Mouse (Mus musculus): ENCODE results near the gene Vti1a. TPM values are rescaled to one million over a fixed set of nuclear protein-coding genes. Genes with fewer than 3 reads are reported as not detected.
A peak's percentile ranks its signal among the peaks of the same experiment; 100 is the strongest.

Gene Vti1a
- polyA plus RNA-seq, 1 experiment from 2014 or later: 29.8 TPM

- Histone ChIP-seq H3K27ac (0 out of 2 replicates have a peak overlapping the region, but pooled peaks have one; percentile 0), H3K4me1 (peaks cover 67% of the 10 kb centered on the region), H3K27me3 (ENCODE audit: low read depth, poor library complexity, severe bottlenecking) (peaks cover 42% of the 10 kb centered on the region), H3K36me3 (no peaks in the 10 kb centered on the region), H3K9me3 (replicated peaks) (no peaks in the 10 kb centered on the region), H3K4me3 (no peak overlapping the region)
- 90% methylated on average over 13 of the region's 13 CpGs for WGBS
- DNase-seq (ENCODE audit: low spot score): no peak
These were observed 248.2 kb downstream of the Vti1a start for GRCm38 (mm10) chr19:55564104-55564938.

GRCm38 (mm10) chr19:55565111-55565510 is 249.0 kb downstream of the Vti1a start:
- no peak overlapping the region for H3K4me3 ChIP-seq
- no peaks in the 10 kb centered on the region for H3K9me3 ChIP-seq (replicated peaks)
- peaks cover 64% of the 10 kb centered on the region for H3K4me1 ChIP-seq
- peaks cover 48% of the 10 kb centered on the region for H3K27me3 ChIP-seq (ENCODE audit: low read depth, poor library complexity, severe bottlenecking)
- no peak overlapping the region for H3K27ac ChIP-seq
- DNase-seq (ENCODE audit: low spot score): no peak
- 89% methylated on average over 11 of the region's 11 CpGs for WGBS
- H3K36me3 ChIP-seq: no peaks in the 10 kb centered on the region

- Histone ChIP-seq H3K36me3 (no peaks in the 10 kb centered on the region), H3K4me1 (peaks cover 64% of the 10 kb centered on the region)
- WGBS: 43% methylated on average over 6 of the region's 6 CpGs
These were observed 249.7 kb downstream of the Vti1a start for GRCm38 (mm10) chr19:55565523-55566369.

GRCm38 (mm10) chr19:55569114-55569513 is 253.0 kb downstream of the Vti1a start:
- WGBS: 68% methylated on average over 7 of the region's 7 CpGs
- H3K27me3 ChIP-seq (ENCODE audit: low read depth, poor library complexity, severe bottlenecking): peaks cover 30% of the 10 kb centered on the region
- H3K27ac ChIP-seq: no peak overlapping the region
- DNase-seq (ENCODE audit: low spot score): no peak
- no peaks in the 10 kb centered on the region for H3K36me3 ChIP-seq
- peaks cover 59% of the 10 kb centered on the region for H3K4me1 ChIP-seq
- H3K4me3 ChIP-seq: no peak overlapping the region
- no peaks in the 10 kb centered on the region for H3K9me3 ChIP-seq (replicated peaks)

More at GRCm38 (mm10) chr19:55565523-55566369, 249.7 kb downstream of the Vti1a start:
- DNase-seq (ENCODE audit: low spot score): no peak
- Histone ChIP-seq H3K9me3 (replicated peaks) (no peaks in the 10 kb centered on the region), H3K27me3 (ENCODE audit: low read depth, poor library complexity, severe bottlenecking) (peaks cover 54% of the 10 kb centered on the region), H3K27ac (no peak overlapping the region), H3K4me3 (no peak overlapping the region)

- 90% methylated on average over 12 of the region's 12 CpGs for WGBS
- peak overlapping the region; percentile 36; the same call in 1 of the 2 replicates for H3K27ac ChIP-seq
- H3K27me3 ChIP-seq (ENCODE audit: low read depth, poor library complexity, severe bottlenecking): peaks cover 26% of the 10 kb centered on the region
These were observed 253.8 kb downstream of the Vti1a start for GRCm38 (mm10) chr19:55569894-55570293.

GRCm38 (mm10) chr19:55570520-55571296 is 254.6 kb downstream of the Vti1a start:
- DNase-seq (ENCODE audit: low spot score): no peak
- 0 out of 2 replicates have a peak overlapping the region, but pooled peaks have one; percentile 15 for H3K27ac ChIP-seq
- 96% methylated on average over 9 of the region's 9 CpGs for WGBS
- H3K36me3 ChIP-seq: no peaks in the 10 kb centered on the region
- peaks cover 26% of the 10 kb centered on the region for H3K27me3 ChIP-seq (ENCODE audit: low read depth, poor library complexity, severe bottlenecking)
- H3K4me3 ChIP-seq: no peak overlapping the region
- H3K9me3 ChIP-seq (replicated peaks): no peaks in the 10 kb centered on the region
- peaks cover 51% of the 10 kb centered on the region for H3K4me1 ChIP-seq

More at GRCm38 (mm10) chr19:55569894-55570293, 253.8 kb downstream of the Vti1a start:
- no peaks in the 10 kb centered on the region for H3K9me3 ChIP-seq (replicated peaks)
- H3K36me3 ChIP-seq: no peaks in the 10 kb centered on the region
- DNase-seq (ENCODE audit: low spot score): no peak
- no peak overlapping the region for H3K4me3 ChIP-seq
- H3K4me1 ChIP-seq: peaks cover 59% of the 10 kb centered on the region

- Histone ChIP-seq H3K4me3 (no peak overlapping the region), H3K27me3 (ENCODE audit: low read depth, poor library complexity, severe bottlenecking) (peaks cover 26% of the 10 kb centered on the region), H3K36me3 (no peaks in the 10 kb centered on the region), H3K9me3 (replicated peaks) (no peaks in the 10 kb centered on the region), H3K27ac (0 out of 2 replicates have a peak overlapping the region, but pooled peaks have one; percentile 36), H3K4me1 (peaks cover 43% of the 10 kb centered on the region)
- no peak for DNase-seq (ENCODE audit: low spot score)
- WGBS: 87% methylated on average over 8 of the region's 8 CpGs
These were observed 255.4 kb downstream of the Vti1a start for GRCm38 (mm10) chr19:55571486-55571885.

- WGBS: 86% methylated on average over 25 of the region's 25 CpGs
- Histone ChIP-seq H3K9me3 (replicated peaks) (no peaks in the 10 kb centered on the region), H3K4me1 (peaks cover 46% of the 10 kb centered on the region), H3K4me3 (no peak overlapping the region), H3K27me3 (ENCODE audit: low read depth, poor library complexity, severe bottlenecking) (peaks cover 22% of the 10 kb centered on the region), H3K27ac (peak overlapping the region; percentile 56; the same call in 1 of the 2 replicates), H3K36me3 (no peaks in the 10 kb centered on the region)
- DNase-seq (ENCODE audit: low spot score): no peak
These were observed 261.4 kb downstream of the Vti1a start for GRCm38 (mm10) chr19:55577306-55578042.

- peak overlapping the region; percentile 37 for H3K27ac ChIP-seq
- peak; percentile 64 for DNase-seq (ENCODE audit: low spot score)
- 44% methylated on average over 17 of the region's 17 CpGs for WGBS
- H3K9me3 ChIP-seq (replicated peaks): no peaks in the 10 kb centered on the region
- H3K4me1 ChIP-seq: peaks cover 43% of the 10 kb centered on the region
- H3K27me3 ChIP-seq (ENCODE audit: low read depth, poor library complexity, severe bottlenecking): peaks cover 22% of the 10 kb centered on the region
- H3K4me3 ChIP-seq: no peak overlapping the region
- no peaks in the 10 kb centered on the region for H3K36me3 ChIP-seq
These were observed 262.3 kb downstream of the Vti1a start for GRCm38 (mm10) chr19:55578094-55579085.

- H3K4me1 ChIP-seq: peaks cover 44% of the 10 kb centered on the region
- H3K36me3 ChIP-seq: no peaks in the 10 kb centered on the region
- H3K4me3 ChIP-seq: no peak overlapping the region
- no peak overlapping the region for H3K27ac ChIP-seq
- peaks cover 22% of the 10 kb centered on the region; the same call in 1 of the 2 replicates for H3K27me3 ChIP-seq (ENCODE audit: low read depth, poor library complexity, severe bottlenecking)
- no peaks in the 10 kb centered on the region for H3K9me3 ChIP-seq (replicated peaks)
- no peak for DNase-seq (ENCODE audit: low spot score)
- 92% methylated on average over 4 of the region's 4 CpGs for WGBS
These were observed 263.2 kb downstream of the Vti1a start for GRCm38 (mm10) chr19:55579310-55579709.

GRCm38 (mm10) chr19:55580152-55580551 is 264.1 kb downstream of the Vti1a start:
- H3K4me1 ChIP-seq: peaks cover 50% of the 10 kb centered on the region
- H3K4me3 ChIP-seq: no peak overlapping the region
- no peak overlapping the region for H3K27ac ChIP-seq
- no peaks in the 10 kb centered on the region for H3K36me3 ChIP-seq
- H3K27me3 ChIP-seq (ENCODE audit: low read depth, poor library complexity, severe bottlenecking): peaks cover 29% of the 10 kb centered on the region; the same call in 1 of the 2 replicates
- 92% methylated on average over 8 of the region's 8 CpGs for WGBS
- no peak for DNase-seq (ENCODE audit: low spot score)
- H3K9me3 ChIP-seq (replicated peaks): no peaks in the 10 kb centered on the region

Measured in limb, embryonic 10.5 days (tissue).